Mouse (Mus musculus): Measurements from ENCODE around the gene Il21r. TPM values are rescaled to one million over a fixed set of nuclear protein-coding genes. Genes with fewer than 3 reads are reported as not detected.

The Il21r gene
- total and polyA plus RNA-seq, 3 experiments, result 0.06 TPM; not detected in 2

DNA sequence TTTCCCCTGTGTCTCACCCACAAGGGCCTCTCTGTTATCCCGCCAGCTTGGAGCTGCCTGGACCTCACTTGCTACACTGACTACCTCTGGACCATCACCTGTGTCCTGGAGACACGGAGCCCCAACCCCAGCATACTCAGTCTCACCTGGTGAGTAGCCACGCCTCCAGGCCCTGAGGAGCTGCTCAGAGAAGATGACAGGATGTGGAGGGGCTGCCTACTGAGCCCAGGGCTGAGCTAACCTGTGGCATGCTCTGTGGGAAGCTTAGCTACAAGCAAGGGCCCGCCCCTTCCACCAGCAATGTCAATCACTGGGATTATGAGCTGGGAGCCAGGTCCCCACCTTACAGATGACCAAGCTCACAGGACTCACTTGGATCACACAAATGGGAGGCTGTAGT, 22.0 kb downstream of the Il21r start:
- TF ChIP-seq RCOR1 (IDR thresholded peaks at IDR 0.05; ENCODE audit: low read depth, low read length), result no peak
- TF ChIP-seq ZKSCAN1 (IDR thresholded peaks at IDR 0.05; ENCODE audit: low read depth, low read length), result no peak
- no peak for TF ChIP-seq POLR2AphosphoS2 (IDR thresholded peaks at IDR 0.05; ENCODE audit: low read length)
- TF ChIP-seq MYB (IDR thresholded peaks at IDR 0.05; ENCODE audit: low read depth, low read length), result no peak
- no peak for TF ChIP-seq MAZ (IDR thresholded peaks at IDR 0.05; ENCODE audit: low read depth, low read length)
- no peak for TF ChIP-seq ZNF384 (IDR thresholded peaks at IDR 0.05; ENCODE audit: low read depth, low read length)
- no peak for TF ChIP-seq TBP (IDR thresholded peaks at IDR 0.05; ENCODE audit: low read depth, low read length)
- TF ChIP-seq RAD21 (IDR thresholded peaks at IDR 0.05; ENCODE audit: low read depth, low read length), result no peak
- Histone ChIP-seq H3K36me3 (ENCODE audit: control insufficient read depth in 1 of 2, insufficient read depth in 2 of 2, low read length in 2 of 2) (no peaks in the 10 kb centered on the region), H3K9me3 (replicated peaks; ENCODE audit: insufficient read depth, low read length) (no peaks in the 10 kb centered on the region), H3K9ac (ENCODE audit: control insufficient read depth, low read depth, low read length, poor library complexity, severe bottlenecking) (no peak overlapping the region), H3K27ac (ENCODE audit: control insufficient read depth, low read depth, low read length) (no peak overlapping the region), H3K4me3 (ENCODE audit: control insufficient read depth in 1 of 2, insufficient read depth in 1 of 2, low read depth in 2 of 2, low read length in 2 of 2) (no peak overlapping the region), H3K27me3 (ENCODE audit: control insufficient read depth in 1 of 2, insufficient read depth in 2 of 2, low read length in 2 of 2) (peaks cover 0 to 2% of the 10 kb centered on the region in 2 experiments; a peak in 1 of 4 replicates), H3K4me1 (ENCODE audit: control insufficient read depth in 1 of 2, insufficient read depth in 2 of 2, low read length in 2 of 2) (0 out of 4 replicates have a peak, but pooled peaks cover 0 to 3% of the 10 kb centered on the region in 2 experiments), H3K79me2 (ENCODE audit: control insufficient read depth, insufficient read depth, low read length, poor library complexity) (no peaks in the 10 kb centered on the region)
- no peak for DNase-seq (ENCODE audit: low read depth, low spot score)

GRCm38 (mm10) chr7:125625829-125626228, 22.6 kb downstream of the Il21r start:
- Histone ChIP-seq H3K4me1 (ENCODE audit: control insufficient read depth in 1 of 2, insufficient read depth in 2 of 2, low read length in 2 of 2) (no peaks in the 10 kb centered on the region), H3K9me3 (replicated peaks; ENCODE audit: insufficient read depth, low read length) (no peaks in the 10 kb centered on the region), H3K36me3 (ENCODE audit: control insufficient read depth in 1 of 2, insufficient read depth in 2 of 2, low read length in 2 of 2) (no peaks in the 10 kb centered on the region), H3K4me3 (ENCODE audit: control insufficient read depth in 1 of 2, insufficient read depth in 1 of 2, low read depth in 2 of 2, low read length in 2 of 2) (no peak overlapping the region), H3K79me2 (ENCODE audit: control insufficient read depth, insufficient read depth, low read length, poor library complexity) (no peaks in the 10 kb centered on the region), H3K27me3 (ENCODE audit: control insufficient read depth in 1 of 2, insufficient read depth in 2 of 2, low read length in 2 of 2) (peaks cover 0 to 2% of the 10 kb centered on the region in 2 experiments; a peak in 1 of 4 replicates), H3K9ac (ENCODE audit: control insufficient read depth, low read depth, low read length, poor library complexity, severe bottlenecking) (no peak overlapping the region), H3K27ac (ENCODE audit: control insufficient read depth, low read depth, low read length) (no peak overlapping the region)
- DNase-seq (ENCODE audit: low read depth, low spot score), result no peak
- TF ChIP-seq ELF1 (IDR thresholded peaks at IDR 0.05; ENCODE audit: low read depth, low read length) (no peak), MAZ (IDR thresholded peaks at IDR 0.05; ENCODE audit: low read depth, low read length) (no peak), KAT2A (conservative IDR thresholded peaks at IDR 0.05; ENCODE audit: low read depth, low read length) (no peak), NELFE (IDR thresholded peaks at IDR 0.05; ENCODE audit: low read depth, low read length) (no peak), ZKSCAN1 (IDR thresholded peaks at IDR 0.05; ENCODE audit: low read depth, low read length) (no peak)

DNA sequence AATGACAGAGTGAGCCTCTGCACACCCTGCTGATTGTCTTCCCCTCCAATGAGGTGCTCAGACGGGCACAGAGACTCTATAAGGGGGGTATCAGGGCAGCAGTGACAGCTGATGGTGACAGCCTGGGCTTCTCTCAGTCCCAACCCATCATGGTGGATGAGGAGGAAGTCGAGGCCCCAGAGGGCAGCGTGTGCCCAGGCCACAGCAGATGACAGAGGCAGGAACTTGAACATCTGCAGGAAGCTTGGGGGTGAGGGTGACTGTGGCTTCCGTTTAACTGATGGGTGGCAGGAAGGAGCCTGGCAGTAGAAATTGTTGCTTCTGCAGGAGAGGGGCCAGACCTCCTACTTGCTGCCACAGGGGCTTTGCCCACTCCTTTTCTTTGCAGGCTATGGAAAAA, 27.1 kb downstream of the Il21r start:
- DNase-seq (ENCODE audit: low read depth, low spot score), result no peak
- Histone ChIP-seq H3K36me3 (ENCODE audit: control insufficient read depth in 1 of 2, insufficient read depth in 2 of 2, low read length in 2 of 2) (no peaks in the 10 kb centered on the region), H3K27ac (ENCODE audit: control insufficient read depth, low read depth, low read length) (no peak overlapping the region)

More for the DNA sequence above, 27.1 kb downstream of the Il21r start:
- Histone ChIP-seq H3K9ac (ENCODE audit: control insufficient read depth, low read depth, low read length, poor library complexity, severe bottlenecking) (no peak overlapping the region), H3K4me1 (ENCODE audit: control insufficient read depth in 1 of 2, insufficient read depth in 2 of 2, low read length in 2 of 2) (no peaks in the 10 kb centered on the region), H3K9me3 (replicated peaks; ENCODE audit: insufficient read depth, low read length) (no peaks in the 10 kb centered on the region), H3K27me3 (ENCODE audit: control insufficient read depth in 1 of 2, insufficient read depth in 2 of 2, low read length in 2 of 2) (no peaks in the 10 kb centered on the region), H3K79me2 (ENCODE audit: control insufficient read depth, insufficient read depth, low read length, poor library complexity) (no peaks in the 10 kb centered on the region), H3K4me3 (ENCODE audit: control insufficient read depth in 1 of 2, insufficient read depth in 1 of 2, low read depth in 2 of 2, low read length in 2 of 2) (no peak overlapping the region)
- TF ChIP-seq CTCF (IDR thresholded peaks at IDR 0.05 in 2 of 3, conservative IDR thresholded peaks at IDR 0.05 in 1 of 3; ENCODE audit: control insufficient read depth in 1 of 3, insufficient read depth in 1 of 3, low read depth in 2 of 3, low read length in 3 of 3, poor library complexity in 1 of 3, severe bottlenecking in 1 of 3) (no peak), MAZ (IDR thresholded peaks at IDR 0.05; ENCODE audit: low read depth, low read length) (no peak), CHD2 (IDR thresholded peaks at IDR 0.05; ENCODE audit: low read length) (no peak), MEF2A (IDR thresholded peaks at IDR 0.05; ENCODE audit: extremely low read depth, insufficient replicate concordance, low read depth, low read length, poor library complexity, severe bottlenecking) (no peak), JUND (IDR thresholded peaks at IDR 0.05; ENCODE audit: low read depth, low read length) (no peak)
